Mouse (Mus musculus): ENCODE data around the gene Gm3646. TPM values are rescaled to one million over a fixed set of nuclear protein-coding genes. Genes with fewer than 3 reads are reported as not detected.

Gene Gm3646
- polyA plus RNA-seq, 1 experiment from 2014 or later = not detected

- WGBS = 10% methylated on average over 3 of the region's 3 CpGs
- Histone ChIP-seq H3K27ac (ENCODE audit: low read length) (no peak overlapping the region), H3K4me2 (ENCODE audit: low read length) (no peak overlapping the region), H3K36me3 (ENCODE audit: control insufficient read depth, insufficient read depth, low read length) (no peaks in the 10 kb centered on the region), H3K27me3 (ENCODE audit: control insufficient read depth, insufficient read depth, low read depth, low read length) (no peaks in the 10 kb centered on the region), H3K4me1 (ENCODE audit: control insufficient read depth, insufficient read depth, low read length) (0 out of 2 replicates have a peak, but pooled peaks cover 2% of the 10 kb centered on the region), H3K9me3 (replicated peaks; ENCODE audit: control insufficient read depth, low read length, poor library complexity, severe bottlenecking) (no peaks in the 10 kb centered on the region), H3K4me3 (ENCODE audit: low read depth, low read length) (no peak overlapping the region), H3K9ac (ENCODE audit: low read depth, low read length) (no peak overlapping the region)
- peak; percentile 45; the same call in 1 of the 2 replicates for ATAC-seq
Observed at GRCm38 (mm10) chr1:39772401-39773095, 32.6 kb downstream of the Gm3646 start.

DNA sequence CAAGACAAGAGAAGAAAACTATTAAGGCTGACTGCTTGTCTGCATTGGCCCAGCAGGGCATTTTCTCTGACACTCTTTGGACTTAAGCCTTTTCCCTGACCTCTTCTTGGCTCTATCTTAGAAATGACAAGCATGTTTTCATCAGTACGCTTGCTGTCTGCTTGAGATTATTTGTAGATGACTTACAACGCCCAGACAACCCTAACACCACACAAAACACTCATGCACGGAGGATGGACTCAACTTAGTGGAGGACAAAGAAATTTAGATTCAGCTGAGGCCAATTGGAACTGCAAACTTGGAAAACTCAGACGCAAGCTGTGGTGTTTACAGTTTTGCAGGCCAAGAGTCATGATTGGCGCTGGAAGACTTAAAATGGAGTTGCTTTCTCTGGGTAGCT lies 34.7 kb downstream of the Gm3646 start:
- WGBS = 72% methylated on average over 5 of the region's 5 CpGs
- Histone ChIP-seq H3K9me3 (replicated peaks; ENCODE audit: control insufficient read depth, low read length, poor library complexity, severe bottlenecking) (no peaks in the 10 kb centered on the region), H3K4me2 (ENCODE audit: low read length) (no peak overlapping the region), H3K36me3 (ENCODE audit: control insufficient read depth, insufficient read depth, low read length) (no peaks in the 10 kb centered on the region), H3K27ac (ENCODE audit: low read length) (no peak overlapping the region), H3K27me3 (ENCODE audit: control insufficient read depth, insufficient read depth, low read depth, low read length) (no peaks in the 10 kb centered on the region), H3K4me1 (ENCODE audit: control insufficient read depth, insufficient read depth, low read length) (0 out of 2 replicates have a peak, but pooled peaks cover 2% of the 10 kb centered on the region), H3K9ac (ENCODE audit: low read depth, low read length) (no peak overlapping the region), H3K4me3 (ENCODE audit: low read depth, low read length) (no peak overlapping the region)
- ATAC-seq = no peak

- Histone ChIP-seq H3K27me3 (ENCODE audit: control insufficient read depth, insufficient read depth, low read depth, low read length) (no peaks in the 10 kb centered on the region), H3K9ac (ENCODE audit: low read depth, low read length) (no peak overlapping the region), H3K9me3 (replicated peaks; ENCODE audit: control insufficient read depth, low read length, poor library complexity, severe bottlenecking) (no peaks in the 10 kb centered on the region), H3K4me1 (ENCODE audit: control insufficient read depth, insufficient read depth, low read length) (0 out of 2 replicates have a peak, but pooled peaks cover 2% of the 10 kb centered on the region), H3K4me3 (ENCODE audit: low read depth, low read length) (no peak overlapping the region), H3K36me3 (ENCODE audit: control insufficient read depth, insufficient read depth, low read length) (no peaks in the 10 kb centered on the region), H3K27ac (ENCODE audit: low read length) (no peak overlapping the region), H3K4me2 (ENCODE audit: low read length) (no peak overlapping the region)
- no peak for ATAC-seq
- 92% methylated on average over 3 of the region's 3 CpGs for WGBS
Observed at GRCm38 (mm10) chr1:39768017-39768416, 37.1 kb downstream of the Gm3646 start.

- no peak overlapping the region for H3K27ac ChIP-seq (ENCODE audit: low read length)
- H3K4me1 ChIP-seq (ENCODE audit: control insufficient read depth, insufficient read depth, low read length) = peaks cover 14% of the 10 kb centered on the region
- 88% methylated on average over 7 of the region's 7 CpGs for WGBS
- H3K27me3 ChIP-seq (ENCODE audit: control insufficient read depth, insufficient read depth, low read depth, low read length) = no peaks in the 10 kb centered on the region; the same call in none of the 2 replicates
- H3K4me2 ChIP-seq (ENCODE audit: low read length) = no peak overlapping the region
- no peak overlapping the region for H3K9ac ChIP-seq (ENCODE audit: low read depth, low read length)
- no peak for ATAC-seq
- H3K9me3 ChIP-seq (replicated peaks; ENCODE audit: control insufficient read depth, low read length, poor library complexity, severe bottlenecking) = no peaks in the 10 kb centered on the region
- no peaks in the 10 kb centered on the region for H3K36me3 ChIP-seq (ENCODE audit: control insufficient read depth, insufficient read depth, low read length)
- H3K4me3 ChIP-seq (ENCODE audit: low read depth, low read length) = no peak overlapping the region
Observed at GRCm38 (mm10) chr1:39765854-39766493, 39.2 kb downstream of the Gm3646 start.

GRCm38 (mm10) chr1:39762025-39762370 lies 43.1 kb downstream of the Gm3646 start:
- peak; percentile 72; the same call in 1 of the 2 replicates for ATAC-seq
- Histone ChIP-seq H3K27me3 (ENCODE audit: control insufficient read depth, insufficient read depth, low read depth, low read length) (no peaks in the 10 kb centered on the region; the same call in none of the 2 replicates), H3K4me1 (ENCODE audit: control insufficient read depth, insufficient read depth, low read length) (peaks cover 14% of the 10 kb centered on the region), H3K4me3 (ENCODE audit: low read depth, low read length) (no peak overlapping the region), H3K36me3 (ENCODE audit: control insufficient read depth, insufficient read depth, low read length) (no peaks in the 10 kb centered on the region), H3K9ac (ENCODE audit: low read depth, low read length) (no peak overlapping the region), H3K9me3 (replicated peaks; ENCODE audit: control insufficient read depth, low read length, poor library complexity, severe bottlenecking) (no peaks in the 10 kb centered on the region), H3K27ac (ENCODE audit: low read length) (peak overlapping the region; percentile 57), H3K4me2 (ENCODE audit: low read length) (peak overlapping the region; percentile 40)
- WGBS = 3% methylated on average over 10 of the region's 10 CpGs

DNA sequence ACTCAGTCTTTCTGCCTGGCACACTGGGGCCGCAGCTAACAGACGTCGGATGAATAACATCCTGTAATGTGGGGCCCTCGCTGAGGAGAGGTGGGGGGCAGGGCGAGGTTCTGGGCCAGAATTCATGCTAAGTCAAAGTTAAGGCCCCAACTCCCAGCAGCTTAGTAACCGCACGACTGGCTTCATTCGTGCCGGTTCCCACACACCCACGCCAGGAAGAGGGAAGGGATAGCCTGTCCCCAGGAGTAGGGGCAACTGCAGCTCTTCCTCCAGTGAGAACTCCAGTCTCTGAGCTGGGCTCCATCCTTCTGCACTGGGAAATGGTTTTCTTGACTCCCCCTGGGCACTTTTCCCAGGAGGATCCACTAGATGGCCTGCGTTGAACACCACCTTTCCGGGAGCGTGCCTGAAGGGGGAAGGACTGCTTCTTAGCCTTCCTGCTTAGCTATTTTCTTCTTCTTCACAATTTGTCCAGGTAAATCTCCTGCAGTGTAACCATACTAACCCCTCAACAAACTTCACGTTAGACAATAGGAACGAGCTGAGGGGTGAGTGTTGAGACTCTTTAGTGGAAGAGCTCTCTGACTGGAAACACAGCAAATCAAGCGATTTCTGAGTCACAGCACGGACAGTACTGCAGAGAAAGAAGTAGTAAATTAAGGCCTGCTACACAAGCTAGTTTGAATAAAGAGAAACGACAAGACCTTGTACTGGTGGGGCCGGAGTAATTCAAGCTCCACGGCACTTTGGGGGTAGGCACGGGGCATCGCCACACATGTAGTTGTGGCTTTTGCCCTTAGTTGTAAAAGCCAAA lies 43.7 kb downstream of the Gm3646 start:
- H3K4me2 ChIP-seq (ENCODE audit: low read length) = peak overlapping the region; percentile 40
- ATAC-seq = peak; percentile 52; the same call in 1 of the 2 replicates
- 7% methylated on average over 22 of the region's 22 CpGs for WGBS
- H3K4me1 ChIP-seq (ENCODE audit: control insufficient read depth, insufficient read depth, low read length) = peaks cover 14% of the 10 kb centered on the region
- H3K9ac ChIP-seq (ENCODE audit: low read depth, low read length) = no peak overlapping the region
- peak overlapping the region; percentile 57 for H3K27ac ChIP-seq (ENCODE audit: low read length)
- no peaks in the 10 kb centered on the region for H3K9me3 ChIP-seq (replicated peaks; ENCODE audit: control insufficient read depth, low read length, poor library complexity, severe bottlenecking)
- H3K27me3 ChIP-seq (ENCODE audit: control insufficient read depth, insufficient read depth, low read depth, low read length) = no peaks in the 10 kb centered on the region; the same call in none of the 2 replicates
- H3K4me3 ChIP-seq (ENCODE audit: low read depth, low read length) = no peak overlapping the region
- H3K36me3 ChIP-seq (ENCODE audit: control insufficient read depth, insufficient read depth, low read length) = no peaks in the 10 kb centered on the region

- ATAC-seq = no peak
- no peak overlapping the region for H3K27ac ChIP-seq (ENCODE audit: low read length)
Observed at GRCm38 (mm10) chr1:39760181-39760715, 44.9 kb downstream of the Gm3646 start.

GRCm38 (mm10) chr1:39759231-39760175 lies 45.6 kb downstream of the Gm3646 start:
- H3K36me3 ChIP-seq (ENCODE audit: control insufficient read depth, insufficient read depth, low read length) = no peaks in the 10 kb centered on the region
- ATAC-seq = no peak

More at GRCm38 (mm10) chr1:39760181-39760715, 44.9 kb downstream of the Gm3646 start:
- Histone ChIP-seq H3K36me3 (ENCODE audit: control insufficient read depth, insufficient read depth, low read length) (no peaks in the 10 kb centered on the region), H3K4me1 (ENCODE audit: control insufficient read depth, insufficient read depth, low read length) (peaks cover 14% of the 10 kb centered on the region), H3K4me3 (ENCODE audit: low read depth, low read length) (no peak overlapping the region), H3K27me3 (ENCODE audit: control insufficient read depth, insufficient read depth, low read depth, low read length) (no peaks in the 10 kb centered on the region; the same call in none of the 2 replicates), H3K9ac (ENCODE audit: low read depth, low read length) (0 out of 2 replicates have a peak overlapping the region, but pooled peaks have one; percentile 6), H3K4me2 (ENCODE audit: low read length) (no peak overlapping the region), H3K9me3 (replicated peaks; ENCODE audit: control insufficient read depth, low read length, poor library complexity, severe bottlenecking) (no peaks in the 10 kb centered on the region)
- WGBS = 79% methylated on average over 6 of the region's 6 CpGs

More at GRCm38 (mm10) chr1:39759231-39760175, 45.6 kb downstream of the Gm3646 start:
- no peaks in the 10 kb centered on the region; the same call in none of the 2 replicates for H3K27me3 ChIP-seq (ENCODE audit: control insufficient read depth, insufficient read depth, low read depth, low read length)
- H3K9me3 ChIP-seq (replicated peaks; ENCODE audit: control insufficient read depth, low read length, poor library complexity, severe bottlenecking) = no peaks in the 10 kb centered on the region
- H3K4me1 ChIP-seq (ENCODE audit: control insufficient read depth, insufficient read depth, low read length) = peaks cover 14% of the 10 kb centered on the region
- H3K4me3 ChIP-seq (ENCODE audit: low read depth, low read length) = no peak overlapping the region
- 66% methylated on average over 9 of the region's 9 CpGs for WGBS
- H3K9ac ChIP-seq (ENCODE audit: low read depth, low read length) = no peak overlapping the region
- H3K4me2 ChIP-seq (ENCODE audit: low read length) = no peak overlapping the region
- H3K27ac ChIP-seq (ENCODE audit: low read length) = no peak overlapping the region

All from midbrain, embryonic 16.5 days (tissue).